Mouse (Mus musculus): ENCODE data around the gene Osbpl6. TPM values are rescaled to one million over a fixed set of nuclear protein-coding genes. Genes with fewer than 3 reads are reported as not detected.

The Osbpl6 gene
- polyA plus RNA-seq, 1 experiment, result 64.5 TPM

DNA sequence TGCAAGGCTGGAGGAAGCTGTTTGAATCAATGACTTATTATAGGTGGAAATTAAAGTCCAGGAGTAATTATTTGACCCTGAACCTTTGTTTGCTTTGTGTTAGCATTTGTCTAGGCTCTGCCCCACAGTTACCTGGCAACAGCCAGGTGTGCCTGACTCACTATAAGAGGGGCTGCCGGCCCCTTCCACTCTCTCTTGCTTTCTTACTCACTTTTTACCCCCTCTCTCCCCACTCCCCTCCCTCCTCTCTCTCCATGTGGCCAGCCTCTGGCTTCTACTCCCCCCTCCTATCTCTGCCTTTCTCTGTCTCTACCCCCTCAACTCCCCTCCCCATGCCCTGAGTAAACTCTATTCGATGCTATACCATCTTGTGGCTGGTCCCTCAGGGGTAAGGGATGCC is 33.2 kb downstream of the Osbpl6 start:
- TF ChIP-seq CTCF (IDR thresholded peaks at IDR 0.05; ENCODE audit: insufficient read depth, low read length), result no peak
- no peak for TF ChIP-seq POLR2A (IDR thresholded peaks at IDR 0.05; ENCODE audit: borderline replicate concordance, extremely low read depth, low read depth, low read length)
- no peak overlapping the region for H3K4me3 ChIP-seq (replicated peaks; ENCODE audit: extremely low read depth, low read depth, low read length)
- WGBS, result 34% methylated on average over 2 of the region's 2 CpGs
- DNase-seq, result no peak
- peaks cover 3% of the 10 kb centered on the region; the same call in 1 of the 2 replicates for H3K4me1 ChIP-seq (ENCODE audit: control insufficient read depth, insufficient read depth, low read length)

DNA sequence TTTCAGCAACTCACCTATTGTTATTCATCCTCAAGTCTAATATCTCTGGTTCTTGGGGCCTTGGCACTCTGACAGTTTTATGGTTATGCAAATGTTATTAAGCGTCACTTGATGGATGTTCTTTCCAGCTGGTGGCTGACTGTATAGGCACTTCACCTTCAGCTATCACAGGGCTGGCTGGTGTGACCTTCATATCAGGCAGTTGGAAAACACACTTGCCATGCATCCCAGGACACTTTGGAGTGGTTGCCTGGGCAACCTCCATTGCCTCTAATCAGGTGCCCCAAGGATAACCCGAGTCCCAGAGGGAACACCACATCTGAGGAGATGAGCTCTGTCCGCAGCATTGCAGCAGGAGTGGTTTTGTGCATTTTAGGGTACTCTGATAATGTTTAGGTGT is 35.8 kb downstream of the Osbpl6 start:
- no peaks in the 10 kb centered on the region for H3K4me1 ChIP-seq (ENCODE audit: control insufficient read depth, insufficient read depth, low read length)
- 27% methylated on average over 3 of the region's 3 CpGs for WGBS
- H3K4me3 ChIP-seq (replicated peaks; ENCODE audit: extremely low read depth, low read depth, low read length), result no peak overlapping the region
- DNase-seq, result no peak
- TF ChIP-seq POLR2A (IDR thresholded peaks at IDR 0.05; ENCODE audit: borderline replicate concordance, extremely low read depth, low read depth, low read length), result no peak
- no peak for TF ChIP-seq CTCF (IDR thresholded peaks at IDR 0.05; ENCODE audit: insufficient read depth, low read length)

DNA sequence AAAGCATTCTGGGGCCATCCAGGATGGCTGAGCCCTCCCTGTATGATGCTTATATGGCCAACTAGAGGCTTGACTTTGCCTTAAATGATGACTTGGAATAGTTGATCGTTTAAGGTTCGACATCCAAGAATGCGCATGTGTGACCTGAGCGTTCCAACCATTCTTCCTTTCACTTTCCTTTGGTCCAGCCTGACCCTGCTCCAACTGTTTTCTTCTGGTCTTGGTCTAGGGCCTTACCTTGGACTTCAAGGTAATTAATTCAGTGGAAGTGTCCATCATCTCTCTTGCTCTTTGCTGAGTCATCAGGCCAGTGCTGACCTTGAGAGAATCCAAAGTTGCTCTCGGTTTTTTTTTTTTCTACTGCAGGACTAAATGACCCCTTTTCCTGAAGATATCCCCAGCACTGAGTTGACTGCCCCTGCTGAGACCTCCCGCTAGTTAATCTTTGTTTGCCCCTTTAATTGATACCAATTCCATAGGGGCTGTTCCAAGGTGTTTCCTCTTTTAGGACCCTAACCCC is 43.6 kb downstream of the Osbpl6 start:
- no peaks in the 10 kb centered on the region for H3K4me1 ChIP-seq (ENCODE audit: control insufficient read depth, insufficient read depth, low read length)
- no peak overlapping the region for H3K4me3 ChIP-seq (replicated peaks; ENCODE audit: extremely low read depth, low read depth, low read length)
- TF ChIP-seq POLR2A (IDR thresholded peaks at IDR 0.05; ENCODE audit: borderline replicate concordance, extremely low read depth, low read depth, low read length), result no peak
- no peak for DNase-seq
- 85% methylated on average over 6 of the region's 6 CpGs for WGBS

DNA sequence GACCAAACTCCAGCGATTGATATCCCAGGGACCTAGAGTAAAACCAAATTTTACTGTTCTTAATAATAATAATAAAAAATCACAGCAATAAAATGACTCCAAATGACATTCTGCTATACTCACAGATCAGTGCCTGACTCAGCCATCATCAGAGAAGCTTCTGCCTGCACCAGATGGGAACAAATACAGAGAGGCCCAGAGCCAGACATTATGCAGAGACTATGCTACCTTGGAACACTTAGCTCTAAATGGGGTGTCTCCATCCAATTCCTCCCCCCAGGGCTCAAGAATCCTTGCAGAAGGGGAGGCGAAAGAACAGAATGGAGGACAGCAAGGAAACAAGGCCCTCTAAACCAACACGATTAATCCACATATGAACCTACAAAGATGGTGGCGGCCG is 60.4 kb downstream of the Osbpl6 start:
- H3K4me1 ChIP-seq (ENCODE audit: control insufficient read depth, insufficient read depth, low read length), result peaks cover 4% of the 10 kb centered on the region
- no peak for DNase-seq
- no peak overlapping the region for H3K4me3 ChIP-seq (replicated peaks; ENCODE audit: extremely low read depth, low read depth, low read length)
- 95% methylated on average over 5 of the region's 5 CpGs for WGBS
- no peak for TF ChIP-seq CTCF (IDR thresholded peaks at IDR 0.05; ENCODE audit: insufficient read depth, low read length)

DNA sequence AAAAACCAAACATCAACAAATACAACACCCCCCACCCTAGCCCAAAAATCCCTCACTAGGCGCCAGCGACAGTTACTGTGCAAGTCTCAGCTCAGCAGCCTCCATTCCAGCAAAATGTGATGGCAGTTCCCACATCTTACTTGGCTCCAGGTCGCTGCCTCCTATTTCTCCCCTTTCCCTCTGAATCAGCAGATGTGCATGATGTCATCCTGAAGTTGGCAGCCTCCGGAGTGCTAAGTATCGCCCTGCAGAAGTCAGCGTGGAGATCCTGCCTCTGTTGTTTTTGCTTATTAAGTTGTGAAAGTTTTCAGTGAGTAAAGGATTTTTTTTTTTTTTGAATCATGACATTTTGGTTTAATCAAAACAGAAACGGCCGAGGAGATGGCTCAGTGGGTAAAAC is 61.9 kb downstream of the Osbpl6 start:
- no peak for DNase-seq
- 48% methylated on average over 8 of the region's 8 CpGs for WGBS
- no peak for TF ChIP-seq POLR2A (IDR thresholded peaks at IDR 0.05; ENCODE audit: borderline replicate concordance, extremely low read depth, low read depth, low read length)
- TF ChIP-seq CTCF (IDR thresholded peaks at IDR 0.05; ENCODE audit: insufficient read depth, low read length), result no peak

DNA sequence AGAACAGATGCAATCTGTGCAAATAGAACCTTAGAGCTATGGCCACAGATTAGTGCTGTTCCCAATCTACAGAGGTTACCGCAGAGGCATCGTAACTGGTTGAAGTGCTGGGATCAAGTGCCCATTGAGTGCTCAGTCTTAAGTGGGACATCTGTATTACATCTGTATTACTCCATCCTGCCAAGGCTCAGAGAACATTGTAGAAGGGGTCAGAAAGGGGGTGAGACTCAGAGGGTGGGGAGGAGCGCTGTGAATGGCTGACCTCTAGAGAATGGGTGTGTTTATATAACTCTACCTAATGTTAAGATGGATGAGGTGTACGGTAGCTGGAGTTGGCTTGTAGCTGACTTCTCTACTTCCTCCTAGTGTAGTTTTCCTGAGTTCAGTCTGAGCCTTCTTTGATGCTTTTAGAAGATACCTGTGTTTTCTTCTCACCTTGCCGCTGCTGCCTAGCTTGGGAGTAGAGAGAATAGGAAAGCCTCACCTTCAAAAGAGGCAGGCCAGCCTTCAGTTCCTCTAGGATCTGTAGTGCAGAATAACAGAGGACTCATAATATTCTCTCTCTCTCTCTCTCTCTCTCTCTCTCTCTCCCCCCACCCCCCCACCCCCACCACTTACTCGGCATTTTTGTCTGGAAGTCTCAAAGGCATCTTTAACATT is 62.9 kb downstream of the Osbpl6 start:
- no peak overlapping the region for H3K4me3 ChIP-seq (replicated peaks; ENCODE audit: extremely low read depth, low read depth, low read length)
- WGBS, result 43% methylated on average over 6 of the region's 6 CpGs
- DNase-seq, result no peak
- H3K4me1 ChIP-seq (ENCODE audit: control insufficient read depth, insufficient read depth, low read length), result peaks cover 4% of the 10 kb centered on the region
- no peak for TF ChIP-seq POLR2A (IDR thresholded peaks at IDR 0.05; ENCODE audit: borderline replicate concordance, extremely low read depth, low read depth, low read length)
- TF ChIP-seq CTCF (IDR thresholded peaks at IDR 0.05; ENCODE audit: insufficient read depth, low read length), result no peak

More for the DNA sequence above, 61.9 kb downstream of the Osbpl6 start:
- peaks cover 4% of the 10 kb centered on the region for H3K4me1 ChIP-seq (ENCODE audit: control insufficient read depth, insufficient read depth, low read length)
- no peak overlapping the region for H3K4me3 ChIP-seq (replicated peaks; ENCODE audit: extremely low read depth, low read depth, low read length)

DNA sequence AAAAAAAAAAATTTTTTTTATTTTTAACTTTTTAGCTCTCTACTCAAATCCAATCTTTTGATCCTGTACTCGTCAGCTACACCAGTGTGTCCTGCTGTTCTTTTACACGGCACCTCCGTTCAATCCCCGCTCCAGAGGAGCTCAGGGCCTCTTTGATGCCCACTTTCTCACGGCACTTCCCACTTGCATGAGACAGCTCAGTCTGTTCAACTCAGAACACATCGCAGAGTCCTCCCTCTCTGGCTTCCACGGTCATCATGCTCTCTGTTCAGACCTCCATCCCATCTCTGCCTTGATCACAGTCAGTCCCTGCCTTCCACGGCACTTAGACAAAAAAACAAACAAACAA is 63.4 kb downstream of the Osbpl6 start:
- peaks cover 4% of the 10 kb centered on the region for H3K4me1 ChIP-seq (ENCODE audit: control insufficient read depth, insufficient read depth, low read length)
- no peak for DNase-seq
- TF ChIP-seq CTCF (IDR thresholded peaks at IDR 0.05; ENCODE audit: insufficient read depth, low read length) (no peak), POLR2A (IDR thresholded peaks at IDR 0.05; ENCODE audit: borderline replicate concordance, extremely low read depth, low read depth, low read length) (no peak)
- 51% methylated on average over 8 of the region's 8 CpGs for WGBS
- no peak overlapping the region for H3K4me3 ChIP-seq (replicated peaks; ENCODE audit: extremely low read depth, low read depth, low read length)

DNA sequence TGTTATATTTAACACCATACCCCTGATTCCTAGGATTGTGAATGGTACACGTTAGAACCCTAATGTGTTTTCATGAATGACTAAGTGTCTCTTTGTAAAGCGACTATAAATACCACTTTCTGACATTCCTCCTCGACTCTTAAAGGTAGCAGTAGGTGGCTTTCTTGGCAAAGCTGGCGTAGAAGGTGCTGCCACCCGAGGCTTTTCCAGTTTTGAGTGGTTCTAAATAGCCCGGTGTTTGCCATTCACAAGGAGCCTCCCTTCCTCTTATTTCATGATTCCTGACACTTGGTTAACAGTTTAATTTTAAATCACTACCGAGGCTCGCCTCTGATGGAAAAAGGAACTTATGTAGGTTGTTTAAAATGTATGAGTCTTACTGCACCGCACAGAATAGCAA is 64.1 kb downstream of the Osbpl6 start:
- TF ChIP-seq CTCF (IDR thresholded peaks at IDR 0.05; ENCODE audit: insufficient read depth, low read length), result no peak
- DNase-seq, result no peak
- peaks cover 4% of the 10 kb centered on the region for H3K4me1 ChIP-seq (ENCODE audit: control insufficient read depth, insufficient read depth, low read length)
- no peak overlapping the region for H3K4me3 ChIP-seq (replicated peaks; ENCODE audit: extremely low read depth, low read depth, low read length)
- 55% methylated on average over 9 of the region's 9 CpGs for WGBS

DNA sequence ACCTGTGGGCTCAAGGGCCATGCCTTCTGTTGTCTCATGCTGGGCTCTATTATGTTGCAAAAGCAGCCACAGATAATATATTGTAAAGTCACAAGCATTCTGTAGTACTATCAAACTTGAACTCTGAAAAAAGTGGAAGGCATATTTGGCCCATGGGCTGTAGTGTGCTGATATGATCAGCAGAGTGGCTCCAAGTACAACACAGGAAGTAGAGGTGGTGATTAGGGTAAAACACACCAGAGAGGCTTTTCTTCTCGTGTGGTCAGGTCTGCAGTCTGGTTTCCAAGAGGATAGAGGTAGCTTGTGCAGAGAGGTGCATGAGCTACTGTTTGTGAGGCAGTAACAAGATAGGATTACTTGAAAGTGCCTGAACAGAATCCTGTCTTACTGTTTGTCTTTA is 69.5 kb downstream of the Osbpl6 start:
- no peak overlapping the region for H3K4me3 ChIP-seq (replicated peaks; ENCODE audit: extremely low read depth, low read depth, low read length)

DNA sequence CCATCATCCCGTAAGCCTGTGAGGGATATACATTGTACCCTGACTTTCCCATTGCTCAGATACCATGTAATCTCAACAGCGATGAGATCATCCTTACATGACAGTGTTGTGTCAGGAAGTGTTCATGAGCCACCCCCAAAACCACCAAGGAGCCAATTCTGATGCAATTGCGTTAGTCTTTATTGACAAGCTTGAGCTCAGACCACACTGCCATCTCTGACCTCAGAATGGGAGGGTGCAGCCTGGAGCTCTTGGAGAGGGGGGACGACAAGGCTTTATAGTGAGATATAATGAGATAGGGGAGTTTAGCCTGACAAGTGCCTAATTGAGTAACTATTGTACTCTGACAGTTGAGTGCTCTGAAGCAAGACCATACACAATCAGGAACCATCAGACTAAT is 82.5 kb downstream of the Osbpl6 start:
- TF ChIP-seq CTCF (IDR thresholded peaks at IDR 0.05; ENCODE audit: insufficient read depth, low read length) (no peak), POLR2A (IDR thresholded peaks at IDR 0.05; ENCODE audit: borderline replicate concordance, extremely low read depth, low read depth, low read length) (no peak)

More for the DNA sequence above, 69.5 kb downstream of the Osbpl6 start:
- 12% methylated on average over 1 of the region's 1 CpGs for WGBS
- DNase-seq, result no peak
- H3K4me1 ChIP-seq (ENCODE audit: control insufficient read depth, insufficient read depth, low read length), result no peaks in the 10 kb centered on the region
- no peak for TF ChIP-seq POLR2A (IDR thresholded peaks at IDR 0.05; ENCODE audit: borderline replicate concordance, extremely low read depth, low read depth, low read length)
- TF ChIP-seq CTCF (IDR thresholded peaks at IDR 0.05; ENCODE audit: insufficient read depth, low read length), result no peak

More for the DNA sequence above, 82.5 kb downstream of the Osbpl6 start:
- WGBS, result 80% methylated on average over 4 of the region's 4 CpGs
- no peaks in the 10 kb centered on the region for H3K4me1 ChIP-seq (ENCODE audit: control insufficient read depth, insufficient read depth, low read length)
- DNase-seq, result no peak
- H3K4me3 ChIP-seq (replicated peaks; ENCODE audit: extremely low read depth, low read depth, low read length), result no peak overlapping the region
